Mouse (Mus musculus) embryonic fibroblast, embryonic 13.5 days (primary cell): ENCODE results near the gene Kif26b.

Experiments used
- CTCF ChIP-seq: IDR thresholded peaks from 2 replicates; pipeline ENCODE4 v1.5.1; 2011; ENCODE audit warnings: mild to moderate bottlenecking, control low read depth, low read length, moderate library complexity, borderline replicate concordance; ENCODE audit not compliant: insufficient read depth
- POLR2A ChIP-seq: IDR thresholded peaks from 2 replicates; pipeline ENCODE4 v1.6.1; 2011; ENCODE audit warnings: low read depth, mild to moderate bottlenecking, control low read depth, low read length, moderate library complexity

GRCm38 (mm10) chr1:178703496-178703895 lies 174.6 kb downstream of the Kif26b start:
- no peak for TF ChIP-seq CTCF
- TF ChIP-seq POLR2A: no peak
